Mouse (Mus musculus): ENCODE measurements around the gene Snx29. TPM values are rescaled to one million over a fixed set of nuclear protein-coding genes. Genes with fewer than 3 reads are reported as not detected.

The Snx29 gene
- total and polyA plus RNA-seq, 3 experiments, result 1.2 to 3.2 (median 3.1) TPM

DNA sequence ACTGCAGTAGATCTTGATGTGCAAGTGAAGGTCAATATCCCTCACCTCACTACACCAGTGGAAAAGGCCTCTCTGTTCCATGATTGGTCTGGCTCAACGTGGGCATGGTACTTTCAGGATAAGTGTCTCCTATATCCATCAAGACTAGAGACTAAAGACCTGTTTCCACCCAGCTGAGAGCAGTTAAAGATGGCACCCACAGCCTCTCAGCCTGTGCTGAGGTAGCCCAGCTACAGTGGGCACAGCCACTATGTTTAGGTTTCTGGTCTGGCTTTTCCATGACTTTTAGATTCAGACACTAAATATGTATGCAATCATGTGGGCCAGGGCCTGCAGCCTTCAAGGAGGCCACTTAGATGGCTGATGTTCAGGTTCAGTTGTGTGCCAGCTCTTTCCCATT lies 345.7 kb downstream of the Snx29 start:
- peaks cover 0 to 4% of the 10 kb centered on the region in 2 experiments for H3K36me3 ChIP-seq (replicated peaks in 1 of 2; ENCODE audit: control insufficient read depth in 1 of 2, insufficient read depth in 1 of 2, low read length in 1 of 2)
- H3K27me3 ChIP-seq (replicated peaks), result no peaks in the 10 kb centered on the region
- in situ Hi-C loops (cut with MboI; ENCODE audit: low pct_ligation_motif_present, low pct_unique_long_range_greater_than_20kb, low sequenced_read_pairs), result no loop called here
- H3K4me1 ChIP-seq (ENCODE audit: control insufficient read depth in 1 of 2, insufficient read depth in 2 of 2), result peaks cover 15 to 51% of the 10 kb centered on the region in 2 experiments; a peak in 3 of 4 replicates
- no peak overlapping the region for H3K4me2 ChIP-seq (ENCODE audit: insufficient read depth, low read depth, poor library complexity, severe bottlenecking)
- no peaks in the 10 kb centered on the region for H3K9me3 ChIP-seq (replicated peaks; ENCODE audit: low read length)
- DNase-seq (ENCODE audit: extremely low read depth), result no peak
- H3K79me2 ChIP-seq (replicated peaks; ENCODE audit: control insufficient read depth, extremely low read depth, insufficient read depth, poor library complexity, severe bottlenecking), result no peaks in the 10 kb centered on the region
- TF ChIP-seq HCFC1 (IDR thresholded peaks at IDR 0.05; ENCODE audit: low read depth, low read length) (no peak), MAFK (IDR thresholded peaks at IDR 0.05; ENCODE audit: insufficient replicate concordance, low read length) (no peak), MEF2A (IDR thresholded peaks at IDR 0.05; ENCODE audit: borderline replicate concordance, low read depth, low read length) (no peak), E2F4 (IDR thresholded peaks at IDR 0.05; ENCODE audit: insufficient replicate concordance, low read depth, low read length) (no peak), GABPA (IDR thresholded peaks at IDR 0.05; ENCODE audit: insufficient replicate concordance, low read depth, low read length) (no peak)
- H3K27ac ChIP-seq (ENCODE audit: insufficient read depth, low read depth), result no peak overlapping the region
- H3K9ac ChIP-seq (ENCODE audit: insufficient read depth, low read depth), result no peak overlapping the region
- dilution Hi-C loops (cut with MboI; ENCODE audit: extremely low pct_ligation_motif_present, extremely low pct_unique_long_range_greater_than_20kb, low sequenced_read_pairs), result no loop called here
- no peak overlapping the region for H3K4me3 ChIP-seq (replicated peaks in 1 of 3; ENCODE audit: low read depth in 2 of 3, low read length in 2 of 3, poor library complexity in 1 of 3)

DNA sequence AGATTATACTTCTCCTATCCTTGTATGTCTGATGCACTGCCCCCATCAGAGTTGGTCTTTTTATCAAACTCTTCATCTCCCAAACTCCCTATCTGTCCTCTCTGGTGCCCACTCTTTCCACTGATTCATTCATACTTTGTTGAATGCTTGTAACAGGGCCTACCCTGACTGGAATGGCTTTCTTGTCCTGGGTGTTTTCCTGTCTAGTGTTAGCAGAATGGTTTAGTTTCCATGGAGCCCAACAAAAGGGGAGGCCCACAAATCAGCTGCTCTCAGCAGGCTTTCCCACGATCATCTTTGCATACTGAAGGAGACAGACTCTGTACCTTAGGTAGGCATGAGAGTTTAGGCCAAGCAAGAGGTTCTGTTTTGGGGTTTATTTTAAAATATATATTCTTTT lies 346.2 kb downstream of the Snx29 start:
- dilution Hi-C loops (cut with MboI; ENCODE audit: extremely low pct_ligation_motif_present, extremely low pct_unique_long_range_greater_than_20kb, low sequenced_read_pairs) (no loop called here), in situ Hi-C loops (cut with MboI; ENCODE audit: low pct_ligation_motif_present, low pct_unique_long_range_greater_than_20kb, low sequenced_read_pairs) (no loop called here)
- H3K9me3 ChIP-seq (replicated peaks; ENCODE audit: low read length), result no peaks in the 10 kb centered on the region
- H3K36me3 ChIP-seq (replicated peaks in 1 of 2; ENCODE audit: control insufficient read depth in 1 of 2, insufficient read depth in 1 of 2, low read length in 1 of 2), result peaks cover 0 to 5% of the 10 kb centered on the region in 2 experiments
- TF ChIP-seq TCF12 (IDR thresholded peaks at IDR 0.05; ENCODE audit: low read depth, low read length) (no peak), TBP (conservative IDR thresholded peaks at IDR 0.05; ENCODE audit: low read depth, low read length) (no peak), SMC3 (IDR thresholded peaks at IDR 0.05; ENCODE audit: low read depth, low read length) (no peak), MEF2A (IDR thresholded peaks at IDR 0.05; ENCODE audit: borderline replicate concordance, low read depth, low read length) (no peak), JUND (conservative IDR thresholded peaks at IDR 0.05; ENCODE audit: low read depth, low read length) (no peak), MAFK (IDR thresholded peaks at IDR 0.05; ENCODE audit: insufficient replicate concordance, low read length) (no peak), MAZ (IDR thresholded peaks at IDR 0.05; ENCODE audit: low read depth, low read length) (no peak), NRF1 (IDR thresholded peaks at IDR 0.05; ENCODE audit: low read depth, low read length) (no peak), BHLHE40 (IDR thresholded peaks at IDR 0.05; ENCODE audit: low read depth, low read length) (no peak), RAD21 (IDR thresholded peaks at IDR 0.05; ENCODE audit: low read depth, low read length) (no peak), ZKSCAN1 (IDR thresholded peaks at IDR 0.05; ENCODE audit: borderline replicate concordance, low read depth, low read length) (no peak)
- no peaks in the 10 kb centered on the region for H3K27me3 ChIP-seq (replicated peaks)
- H3K9ac ChIP-seq (ENCODE audit: insufficient read depth, low read depth), result no peak overlapping the region
- DNase-seq (ENCODE audit: extremely low read depth), result no peak
- H3K4me3 ChIP-seq (replicated peaks in 1 of 3; ENCODE audit: low read depth in 2 of 3, low read length in 2 of 3, poor library complexity in 1 of 3), result no peak overlapping the region
- H3K27ac ChIP-seq (ENCODE audit: insufficient read depth, low read depth), result no peak overlapping the region
- H3K4me1 ChIP-seq (ENCODE audit: control insufficient read depth in 1 of 2, insufficient read depth in 2 of 2), result peaks cover 15 to 51% of the 10 kb centered on the region in 2 experiments; a peak in 3 of 4 replicates
- H3K4me2 ChIP-seq (ENCODE audit: insufficient read depth, low read depth, poor library complexity, severe bottlenecking), result no peak overlapping the region
- no peaks in the 10 kb centered on the region for H3K79me2 ChIP-seq (replicated peaks; ENCODE audit: control insufficient read depth, extremely low read depth, insufficient read depth, poor library complexity, severe bottlenecking)

Measured in CH12.LX (cell line).